Mouse (Mus musculus): ENCODE measurements around the gene Lin7c. TPM values are rescaled to one million over a fixed set of nuclear protein-coding genes. Genes with fewer than 3 reads are reported as not detected.
A peak's percentile ranks its signal among the peaks of the same experiment; 100 is the strongest.

Lin7c gene
- total and polyA plus RNA-seq, 3 experiments, result 6.9 to 43.6 (median 43.3) TPM

DNA sequence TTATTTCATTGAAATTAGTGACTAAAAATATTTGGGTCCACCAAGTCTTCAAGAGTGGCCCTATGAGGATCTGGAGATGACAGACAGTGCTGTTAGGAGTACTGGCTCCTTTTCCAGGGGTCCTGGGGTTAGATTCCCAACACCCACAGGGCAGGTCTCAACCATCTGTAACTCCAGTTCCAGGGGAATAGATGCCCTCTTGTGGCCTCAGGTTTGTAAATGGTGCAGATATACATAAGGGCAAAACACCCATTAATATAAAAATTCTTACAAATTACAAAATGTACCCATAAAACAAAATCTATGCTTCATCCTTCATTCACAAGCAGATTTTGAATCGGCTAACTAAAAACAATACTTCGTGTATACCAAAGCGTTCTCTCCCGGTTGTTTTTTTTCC, 585 bp upstream of the Lin7c start:
- no peaks in the 10 kb centered on the region; the same call in 1 of the 2 replicates for H3K79me2 ChIP-seq (replicated peaks; ENCODE audit: control insufficient read depth, insufficient read depth, low read length)
- H3K4me3 ChIP-seq, result peak overlapping the region; percentile 85
- no peaks in the 10 kb centered on the region for H3K27me3 ChIP-seq (ENCODE audit: control insufficient read depth, insufficient read depth, low read length)
- TF ChIP-seq CTCF (IDR thresholded peaks at IDR 0.05), result peak; percentile 43
- TF ChIP-seq POLR2A (IDR thresholded peaks at IDR 0.05; ENCODE audit: insufficient read depth, low read depth, low read length), result no peak
- H3K27ac ChIP-seq, result peak overlapping the region; percentile 93
- no peak for DNase-seq
- 31% methylated on average over 4 of the region's 4 CpGs for WGBS
- no peak overlapping the region for H3K9ac ChIP-seq (ENCODE audit: low read depth, low read length)
- intact Hi-C loops (cut with DNase I), result loop anchor here (2.0 to 5.0 kb wide), 2 partner anchors 27 to 127 kb away; partner anchors contain the start of genes Ccdc34 and Lgr4
- H3K36me3 ChIP-seq (ENCODE audit: control insufficient read depth, insufficient read depth, low read length), result peaks cover 14% of the 10 kb centered on the region
- H3K4me1 ChIP-seq (ENCODE audit: control insufficient read depth, insufficient read depth, low read length), result peaks cover 3% of the 10 kb centered on the region; the same call in 1 of the 2 replicates

DNA sequence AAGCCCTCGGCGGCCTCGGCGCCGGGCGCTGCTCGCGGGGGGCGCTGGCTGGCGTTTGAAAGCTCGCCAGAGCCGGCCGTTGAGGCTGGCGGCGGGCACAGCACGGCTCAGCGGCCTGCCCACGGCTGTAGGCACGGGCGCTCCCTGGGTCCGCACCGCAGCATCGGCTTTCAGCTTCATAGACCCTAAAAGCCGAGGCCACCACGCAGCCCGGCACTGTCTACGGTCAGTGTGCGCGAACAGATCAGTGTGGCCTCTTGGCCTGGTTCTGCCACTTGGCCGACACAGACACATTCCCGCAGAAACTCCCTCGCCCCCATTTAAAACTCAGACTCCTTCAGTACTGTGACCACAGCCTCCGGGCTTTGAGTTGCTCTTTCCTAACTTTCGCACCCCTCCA, 378 bp downstream of the Lin7c start:
- H3K27ac ChIP-seq, result peak overlapping the region; percentile 93
- intact Hi-C loops (cut with DNase I), result loop anchor here (2.0 to 5.0 kb wide), 2 partner anchors 26 to 126 kb away; partner anchors contain the start of genes Ccdc34 and Lgr4
- H3K79me2 ChIP-seq (replicated peaks; ENCODE audit: control insufficient read depth, insufficient read depth, low read length), result no peaks in the 10 kb centered on the region; the same call in 1 of the 2 replicates
- peak overlapping the region; percentile 96 for H3K9ac ChIP-seq (ENCODE audit: low read depth, low read length)
- peaks cover 14% of the 10 kb centered on the region for H3K36me3 ChIP-seq (ENCODE audit: control insufficient read depth, insufficient read depth, low read length)
- peaks cover 3% of the 10 kb centered on the region; the same call in 1 of the 2 replicates for H3K4me1 ChIP-seq (ENCODE audit: control insufficient read depth, insufficient read depth, low read length)
- DNase-seq, result no peak
- H3K4me3 ChIP-seq, result peak overlapping the region; percentile 85
- no peaks in the 10 kb centered on the region for H3K27me3 ChIP-seq (ENCODE audit: control insufficient read depth, insufficient read depth, low read length)
- under 1% methylated on average over 34 of the region's 34 CpGs for WGBS
- TF ChIP-seq CTCF (IDR thresholded peaks at IDR 0.05), result no peak
- TF ChIP-seq POLR2A (IDR thresholded peaks at IDR 0.05; ENCODE audit: insufficient read depth, low read depth, low read length), result no peak
- TF ChIP-seq EP300 (IDR thresholded peaks at IDR 0.05; ENCODE audit: insufficient read depth, low read depth, low read length), result no peak

DNA sequence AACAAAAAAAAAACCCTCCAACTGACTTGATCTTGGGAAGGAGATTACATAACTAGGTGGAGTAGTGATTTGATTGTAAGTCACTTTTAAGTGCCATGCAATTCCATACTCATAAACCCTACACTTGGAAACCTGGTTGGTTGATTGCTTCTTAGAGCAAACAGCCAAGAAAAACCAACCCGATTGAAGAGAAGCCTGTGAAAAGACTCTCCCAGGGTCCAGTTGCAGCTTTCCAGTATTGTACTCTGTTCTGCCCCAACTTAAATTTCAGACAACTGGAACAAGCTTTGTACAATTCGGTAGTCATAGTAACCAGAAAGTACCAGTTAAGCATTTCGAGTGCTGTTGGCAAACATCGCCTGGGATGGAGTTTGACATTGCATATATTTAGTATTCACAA, 818 bp downstream of the Lin7c start:
- TF ChIP-seq POLR2A (IDR thresholded peaks at IDR 0.05; ENCODE audit: insufficient read depth, low read depth, low read length) (no peak), CTCF (IDR thresholded peaks at IDR 0.05) (no peak), EP300 (IDR thresholded peaks at IDR 0.05; ENCODE audit: insufficient read depth, low read depth, low read length) (no peak)
- intact Hi-C loops (cut with DNase I), result loop anchor here (2.0 to 5.0 kb wide), 2 partner anchors 25 to 126 kb away; partner anchors contain the start of genes Ccdc34 and Lgr4
- Histone ChIP-seq H3K4me3 (peak overlapping the region; percentile 85), H3K79me2 (replicated peaks; ENCODE audit: control insufficient read depth, insufficient read depth, low read length) (no peaks in the 10 kb centered on the region; the same call in 1 of the 2 replicates), H3K27me3 (ENCODE audit: control insufficient read depth, insufficient read depth, low read length) (no peaks in the 10 kb centered on the region), H3K9ac (ENCODE audit: low read depth, low read length) (peak overlapping the region; percentile 96; the same call in 1 of the 2 replicates), H3K36me3 (ENCODE audit: control insufficient read depth, insufficient read depth, low read length) (peaks cover 16% of the 10 kb centered on the region), H3K4me1 (ENCODE audit: control insufficient read depth, insufficient read depth, low read length) (peaks cover 3% of the 10 kb centered on the region; the same call in 1 of the 2 replicates), H3K27ac (peak overlapping the region; percentile 93)
- DNase-seq, result no peak
- WGBS, result 15% methylated on average over 4 of the region's 4 CpGs

DNA sequence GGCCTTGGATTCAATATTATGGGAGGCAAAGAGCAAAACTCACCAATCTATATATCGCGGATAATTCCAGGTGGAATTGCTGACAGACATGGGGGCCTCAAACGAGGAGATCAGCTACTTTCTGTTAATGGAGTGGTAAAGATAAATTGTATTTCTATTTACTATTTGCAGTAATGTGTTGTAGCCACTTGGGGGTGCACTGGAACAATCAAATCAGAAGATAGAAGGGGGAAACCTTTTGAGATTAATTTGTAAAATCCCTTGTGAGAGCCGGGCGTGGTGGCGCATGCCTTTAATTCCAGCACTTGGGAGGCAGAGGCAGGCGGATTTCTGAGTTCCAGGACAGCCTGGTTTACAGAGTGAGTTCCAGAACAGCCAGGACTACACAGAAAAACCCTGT, 5.7 kb downstream of the Lin7c start:
- intact Hi-C loops (cut with DNase I), result no loop called here
- H3K27me3 ChIP-seq (ENCODE audit: control insufficient read depth, insufficient read depth, low read length), result no peaks in the 10 kb centered on the region

DNA sequence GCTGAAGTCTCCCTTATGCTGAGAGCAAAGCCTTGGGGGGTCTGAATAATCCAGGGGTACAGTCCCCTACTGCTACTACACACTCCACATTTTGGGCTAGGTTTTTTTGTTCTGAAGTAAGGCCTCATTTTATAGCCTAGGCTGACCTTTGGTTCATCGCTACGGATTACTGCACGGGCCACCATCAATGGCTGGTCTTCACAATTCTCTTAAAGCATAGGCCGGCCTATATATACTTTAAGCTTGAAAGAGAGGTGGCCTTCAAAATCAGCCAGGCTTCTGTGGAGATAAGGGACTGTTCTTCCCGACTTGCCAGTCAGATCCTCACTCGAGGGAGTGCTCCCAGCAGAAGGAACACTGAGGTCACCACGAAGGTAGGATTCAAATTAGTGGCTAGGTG, 12.2 kb downstream of the Lin7c start:
- Histone ChIP-seq H3K4me1 (ENCODE audit: control insufficient read depth, insufficient read depth, low read length) (no peaks in the 10 kb centered on the region), H3K36me3 (ENCODE audit: control insufficient read depth, insufficient read depth, low read length) (no peaks in the 10 kb centered on the region; the same call in 1 of the 2 replicates), H3K27me3 (ENCODE audit: control insufficient read depth, insufficient read depth, low read length) (no peaks in the 10 kb centered on the region), H3K4me3 (no peak overlapping the region), H3K27ac (no peak overlapping the region), H3K79me2 (replicated peaks; ENCODE audit: control insufficient read depth, insufficient read depth, low read length) (no peaks in the 10 kb centered on the region), H3K9ac (ENCODE audit: low read depth, low read length) (no peak overlapping the region)
- no peak for TF ChIP-seq POLR2A (IDR thresholded peaks at IDR 0.05; ENCODE audit: insufficient read depth, low read depth, low read length)
- no peak for TF ChIP-seq CTCF (IDR thresholded peaks at IDR 0.05)
- 63% methylated on average over 7 of the region's 7 CpGs for WGBS
- intact Hi-C loops (cut with DNase I), result loop anchor here (2.0 to 10.0 kb wide), 2 partner anchors 662 to 1082 kb away; no protein-coding TSS in a partner anchor
- DNase-seq, result no peak

More for the DNA sequence above, 5.7 kb downstream of the Lin7c start:
- no peak for DNase-seq
- WGBS, result 74% methylated on average over 7 of the region's 7 CpGs
- Histone ChIP-seq H3K79me2 (replicated peaks; ENCODE audit: control insufficient read depth, insufficient read depth, low read length) (no peaks in the 10 kb centered on the region; the same call in 1 of the 2 replicates), H3K36me3 (ENCODE audit: control insufficient read depth, insufficient read depth, low read length) (peaks cover 16% of the 10 kb centered on the region), H3K4me3 (no peak overlapping the region), H3K27ac (no peak overlapping the region), H3K9ac (ENCODE audit: low read depth, low read length) (no peak overlapping the region), H3K4me1 (ENCODE audit: control insufficient read depth, insufficient read depth, low read length) (peaks cover 1% of the 10 kb centered on the region; the same call in 1 of the 2 replicates)
- TF ChIP-seq CTCF (IDR thresholded peaks at IDR 0.05) (peak; percentile 60), EP300 (IDR thresholded peaks at IDR 0.05; ENCODE audit: insufficient read depth, low read depth, low read length) (no peak)

DNA sequence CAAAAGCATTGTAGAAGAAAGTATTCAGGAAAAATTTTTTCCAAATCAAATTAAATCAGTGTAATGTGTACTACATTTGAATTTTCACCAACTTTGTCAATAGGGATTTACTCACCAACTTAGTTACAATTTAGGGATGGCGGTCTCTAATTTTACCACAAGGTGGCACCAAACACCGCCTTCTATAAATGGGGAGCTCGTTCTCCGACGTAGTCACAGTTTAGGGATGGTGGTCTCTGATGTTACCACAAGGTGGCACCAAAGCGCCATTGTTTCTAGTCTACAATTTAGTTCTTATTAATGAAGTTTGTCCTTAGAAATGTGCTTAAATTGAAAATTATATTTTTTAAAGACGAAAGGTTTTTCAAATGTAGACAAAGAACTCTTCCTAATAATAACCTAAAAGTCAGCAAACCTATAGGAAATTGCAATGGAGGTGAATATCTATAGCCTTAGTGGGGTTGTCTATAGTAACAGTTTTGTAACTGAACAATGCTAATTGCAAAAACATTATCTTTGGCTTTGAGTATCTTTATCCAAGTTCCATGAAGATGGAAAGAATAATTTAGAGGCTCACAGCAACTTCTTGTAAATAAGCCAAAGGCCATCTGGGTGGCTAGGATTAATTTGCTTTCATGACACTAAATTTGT, 13.6 kb downstream of the Lin7c start:
- DNase-seq, result peak; percentile 80 to 81
- intact Hi-C loops (cut with DNase I), result loop anchor here (1.0 to 10.0 kb wide), 2 partner anchors 301 to 1081 kb away; no protein-coding TSS in a partner anchor
- Histone ChIP-seq H3K4me1 (ENCODE audit: control insufficient read depth, insufficient read depth, low read length) (no peaks in the 10 kb centered on the region), H3K36me3 (ENCODE audit: control insufficient read depth, insufficient read depth, low read length) (no peaks in the 10 kb centered on the region; the same call in 1 of the 2 replicates), H3K79me2 (replicated peaks; ENCODE audit: control insufficient read depth, insufficient read depth, low read length) (no peaks in the 10 kb centered on the region), H3K4me3 (no peak overlapping the region), H3K27me3 (ENCODE audit: control insufficient read depth, insufficient read depth, low read length) (no peaks in the 10 kb centered on the region), H3K27ac (no peak overlapping the region), H3K9ac (ENCODE audit: low read depth, low read length) (no peak overlapping the region)
- 2% methylated on average over 7 of the region's 7 CpGs for WGBS
- TF ChIP-seq EP300 (IDR thresholded peaks at IDR 0.05; ENCODE audit: insufficient read depth, low read depth, low read length) (peak; percentile 95), CTCF (IDR thresholded peaks at IDR 0.05) (peak; percentile 98), POLR2A (IDR thresholded peaks at IDR 0.05; ENCODE audit: insufficient read depth, low read depth, low read length) (no peak)

Measured in heart, adult 2 months (tissue).